Mouse (Mus musculus) megakaryocyte, embryonic 14.5 days (primary cell): ENCODE data around the gene Tnpo1.

ENCODE experiments used
- FLI1 ChIP-seq: IDR thresholded peaks from 2 replicates; pipeline ENCODE4 v1.6.1; 2012; ENCODE audit warnings: low read length, inconsistent platforms, mixed read lengths
- GATA1 ChIP-seq: IDR thresholded peaks from 3 replicates; pipeline ENCODE4 v1.6.1; 2012; ENCODE audit warnings: mixed read lengths, low read length, inconsistent platforms, borderline replicate concordance

- no peak for TF ChIP-seq GATA1
- no peak for TF ChIP-seq FLI1
Measured at GRCm38 (mm10) chr13:98926213-98926957, at the start of gene Tnpo1.
